Mouse (Mus musculus) B cell, adult 67 days (primary cell): Measurements from ENCODE around the gene Galr2. TPM values are rescaled to one million over a fixed set of nuclear protein-coding genes. Genes with fewer than 3 reads are reported as not detected.

ENCODE experiments used
- total RNA-seq, 2 experiments: library from RNA; stranded (reverse); gene quantifications; 4 replicates each; pipeline ENCODE4 v1.2.4; 2023

The Galr2 gene
- under 1 TPM; 0.26 to 0.42 TPM for total RNA-seq

GRCm38 (mm10) chr11:116280751-116281663, at the start of gene Galr2:
Gene Galr2 (plus strand): TSS chr11:116280939.

GRCm38 (mm10) chr11:116237742-116238395, 42.9 kb upstream of the Galr2 start, which contains the start of gene Evpl:
Gene Evpl (minus strand): TSS chr11:116238077.

GRCm38 (mm10) chr11:116274045-116274666, 6.6 kb upstream of the Galr2 start, which contains the start of gene Srp68:
Gene Srp68 (minus strand): TSS chr11:116274217.

GRCm38 (mm10) chr11:116307019-116307725, 26.4 kb downstream of the Galr2 start, which contains the start of gene Exoc7:
Gene Exoc7 (minus strand): TSS chr11:116307233.

Other genes starting within 250 kb of the Galr2 start
- gene Unc13d, start 203.0 kb upstream of the Galr2 start, total RNA-seq: 10 to 100 TPM; 60.6 to 74.3 TPM
- gene Wbp2, start 193.9 kb upstream of the Galr2 start, total RNA-seq: 100 to 1,000 TPM; 237 to 270 TPM
- under 1 TPM in 1 of 2 experiments, not detected in 1; 0.87 TPM for gene Trim47, start 153.7 kb upstream of the Galr2 start, total RNA-seq
- gene Trim65, start 149.8 kb upstream of the Galr2 start, total RNA-seq: 10 to 100 TPM; 41.8 to 52.2 TPM
- 10 to 100 TPM; 65.1 to 73.5 TPM for gene Mrpl38, start 142.1 kb upstream of the Galr2 start, total RNA-seq
- gene Fbf1, start 112.8 kb upstream of the Galr2 start, total RNA-seq: 10 to 100 TPM; 37.6 to 45.8 TPM
- gene Ten1, start 82.1 kb upstream of the Galr2 start, total RNA-seq: 10 to 100 TPM; 38.1 to 49.3 TPM
- gene Acox1, start 81.9 kb upstream of the Galr2 start, total RNA-seq: 10 to 100 TPM; 33.7 to 34.9 TPM
- under 1 TPM in 1 of 2 experiments, not detected in 1; 0.09 TPM for gene Evpl, start 42.9 kb upstream of the Galr2 start, total RNA-seq
- gene Srp68, start 6.7 kb upstream of the Galr2 start, total RNA-seq: 10 to 100 TPM; 57.8 to 61.5 TPM
- gene Exoc7, start 26.3 kb downstream of the Galr2 start, total RNA-seq: 10 to 100 TPM; 57.8 to 69.4 TPM
- gene Foxj1, start 54.5 kb downstream of the Galr2 start, total RNA-seq: 1 to 10 TPM; 2.0 to 2.1 TPM
- gene Rnf157, start 132.1 kb downstream of the Galr2 start, total RNA-seq: 10 to 100 TPM; 37.0 to 58.0 TPM
- gene Ubald2, start 153.2 kb downstream of the Galr2 start, total RNA-seq: 10 to 100 TPM; 65.7 to 72.0 TPM
- gene Qrich2, start 185.3 kb downstream of the Galr2 start, total RNA-seq: under 1 TPM in 1 of 2 experiments, not detected in 1; 0.30 TPM
- 10 to 100 TPM; 93.6 to 97.6 TPM for gene Prpsap1, start 213.3 kb downstream of the Galr2 start, total RNA-seq
- under 1 TPM; 0.12 TPM for gene Sphk1, start 250.0 kb downstream of the Galr2 start, total RNA-seq